Mouse (Mus musculus) A20 (cell line): ENCODE measurements around the gene Wdr90.
"Not testable (repeated sequence)": the region's sequence is repeated elsewhere in the genome, so short reads cannot be mapped to it uniquely, and the experiment has no call there.

Experiments
- DNase-seq: peaks from one replicate; pipeline ENCODE4 v3.0.0-alpha.2; 2011; ENCODE audit warnings: low read depth, low spot score

Wdr90 gene

GRCm38 (mm10) chr17:25807452-25807851 lies 53.8 kb downstream of the Wdr90 start:
- not testable (repeated sequence) for DNase-seq

- no peak for DNase-seq
Measured at GRCm38 (mm10) chr17:25806507-25806906, 54.8 kb downstream of the Wdr90 start.

DNA sequence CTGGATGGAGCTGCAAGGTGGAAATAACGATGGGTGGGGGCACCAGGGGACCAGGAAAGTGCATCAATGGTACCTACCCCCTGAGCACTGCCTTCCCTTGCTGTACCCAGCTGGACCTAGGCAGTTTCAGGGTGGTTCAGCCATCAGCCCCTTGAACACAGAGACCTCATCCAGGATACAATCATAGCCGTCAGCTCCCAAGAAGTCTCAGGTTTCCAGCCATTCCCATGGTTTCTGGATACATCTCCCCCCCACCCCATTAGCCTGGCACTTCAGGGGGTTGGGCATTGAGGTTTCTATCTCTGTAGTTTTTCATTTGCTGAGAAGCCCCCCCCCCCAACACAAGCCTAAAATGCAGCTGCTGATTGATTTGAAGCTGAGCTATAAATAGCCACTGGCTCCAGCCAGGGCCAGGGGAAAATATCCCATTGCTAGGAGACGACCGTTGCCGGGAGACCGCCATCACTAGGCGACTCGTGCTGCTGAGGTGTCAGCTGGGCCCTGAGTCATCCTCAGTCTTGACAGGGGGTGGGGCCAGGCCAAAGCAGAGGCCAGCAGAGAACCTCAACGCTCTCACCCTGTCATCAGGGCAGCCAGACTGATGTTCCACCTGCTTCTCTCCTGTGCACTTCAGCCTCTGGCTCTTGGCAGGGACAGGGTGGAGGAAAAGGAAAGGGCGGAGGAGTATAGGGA lies 58.3 kb downstream of the Wdr90 start:
- no peak for DNase-seq

- peak; percentile 83 for DNase-seq
Measured at GRCm38 (mm10) chr17:25801029-25801428, 60.3 kb downstream of the Wdr90 start.

DNA sequence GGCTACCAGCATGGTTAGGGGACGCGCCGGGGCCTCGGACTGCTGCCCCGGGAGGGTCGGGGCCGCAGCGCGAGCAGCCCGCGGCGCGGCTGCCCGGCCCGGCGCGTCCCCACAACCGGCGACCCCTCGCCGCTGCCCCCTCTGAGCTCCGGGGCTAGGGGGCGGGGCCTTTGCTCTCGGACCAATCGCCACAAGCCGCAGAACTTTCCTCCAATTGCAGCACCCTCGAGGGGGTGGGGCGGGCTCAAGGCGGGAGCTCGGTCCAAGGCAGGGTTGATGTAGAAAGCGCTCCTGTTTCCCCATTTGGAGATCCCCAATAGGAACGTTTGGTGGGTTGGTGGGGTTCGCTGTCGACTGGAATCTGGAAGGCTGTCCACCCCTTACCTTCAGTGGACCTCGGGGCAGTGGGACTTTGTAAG lies 64.3 kb downstream of the Wdr90 start, which contains the start of gene Metrn:
Gene Metrn (minus strand): TSS at position 186 of the 419 bp plus-strand sequence.
- peak; percentile 90 for DNase-seq

- peak; percentile 39 for DNase-seq
Measured at GRCm38 (mm10) chr17:25796211-25796771, 65.0 kb downstream of the Wdr90 start.

DNA sequence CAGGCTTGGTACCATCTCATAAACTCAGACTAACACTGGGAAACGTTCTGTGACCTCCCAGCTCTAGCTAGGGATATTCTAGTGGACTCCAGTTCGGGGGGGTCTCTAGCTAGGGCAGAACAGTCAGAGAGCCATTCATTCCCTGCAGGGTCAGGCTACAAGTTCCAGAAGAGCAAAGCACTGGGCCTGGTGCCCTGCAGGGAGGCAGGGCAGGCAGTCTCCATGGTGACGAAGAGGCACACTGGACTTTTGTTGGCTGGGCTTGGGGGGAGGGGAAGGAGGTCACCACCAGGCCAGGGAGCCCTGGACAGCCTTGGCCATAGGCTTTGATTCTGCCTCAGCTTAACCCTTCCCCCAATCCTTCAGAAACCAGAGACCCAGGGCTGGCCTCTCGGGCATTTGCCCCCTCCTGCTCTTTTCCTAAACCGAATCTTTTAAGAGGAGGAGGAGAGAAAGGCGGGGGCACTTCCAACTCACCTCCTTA lies 65.7 kb downstream of the Wdr90 start, which contains the start of gene AC134908.4:
Gene AC134908.4 (minus strand): TSS at position 51 of the 484 bp plus-strand sequence.
- no peak for DNase-seq

- no peak for DNase-seq
Measured at GRCm38 (mm10) chr17:25794998-25795397, 66.3 kb downstream of the Wdr90 start.
